Mouse (Mus musculus) right cerebral cortex, postnatal 25 days (tissue): ENCODE results near the gene Slco1c1.
"Not testable (repeated sequence)": the region's sequence is repeated elsewhere in the genome, so short reads cannot be mapped to it uniquely, and the experiment has no call there.

ENCODE experiments used
- DNase-seq: peaks from one replicate; pipeline ENCODE4 v3.0.0; 2022

Gene Slco1c1

DNA sequence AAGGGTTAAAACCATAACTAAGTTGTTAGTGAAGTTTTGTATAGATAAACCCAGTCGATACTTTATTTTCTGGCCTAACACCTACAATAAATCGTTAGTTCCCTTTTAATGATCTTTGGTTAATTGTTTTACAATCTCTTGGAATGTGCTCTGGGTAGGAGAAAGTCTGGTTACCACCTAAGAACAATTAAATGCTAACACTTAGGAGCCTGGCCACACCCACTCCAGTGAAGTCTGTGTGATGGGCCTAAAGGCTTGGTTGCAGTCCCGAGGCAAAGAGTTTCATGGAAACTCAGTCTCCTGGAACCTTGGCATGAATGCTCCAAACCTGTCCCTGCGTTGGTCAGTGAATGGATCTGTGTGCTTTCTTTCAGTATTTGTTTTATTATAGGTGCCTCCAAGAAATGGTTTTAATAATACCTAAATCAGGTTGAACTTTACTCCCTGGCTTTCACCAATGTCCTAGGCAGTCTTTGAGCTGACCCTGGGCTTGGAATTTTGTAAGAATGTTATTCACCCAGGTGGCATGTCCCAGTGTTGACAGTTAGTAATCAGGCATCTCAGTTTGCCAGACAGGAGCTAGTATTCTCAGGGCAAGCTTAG, 66.5 kb downstream of the Slco1c1 start:
- DNase-seq, result not testable (repeated sequence)

DNA sequence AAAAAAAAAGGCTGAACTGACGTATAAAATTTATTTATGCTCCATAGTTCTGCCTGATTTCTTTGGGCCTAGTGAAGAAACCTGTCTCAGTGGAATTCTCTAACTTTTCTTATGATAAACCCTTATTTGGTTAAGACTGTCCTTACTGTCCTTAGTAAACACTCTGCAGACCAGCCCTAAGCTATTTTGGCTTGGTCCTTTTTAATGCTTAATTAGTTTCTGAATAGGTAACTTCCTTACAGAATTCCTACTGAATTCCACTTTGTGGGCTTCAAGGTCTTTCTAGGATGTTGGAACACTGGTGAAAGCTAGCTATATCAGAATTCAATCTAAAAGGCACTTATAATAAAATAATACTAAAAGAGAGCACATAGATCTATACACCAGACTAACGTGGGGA, 71.9 kb downstream of the Slco1c1 start:
- no peak for DNase-seq

DNA sequence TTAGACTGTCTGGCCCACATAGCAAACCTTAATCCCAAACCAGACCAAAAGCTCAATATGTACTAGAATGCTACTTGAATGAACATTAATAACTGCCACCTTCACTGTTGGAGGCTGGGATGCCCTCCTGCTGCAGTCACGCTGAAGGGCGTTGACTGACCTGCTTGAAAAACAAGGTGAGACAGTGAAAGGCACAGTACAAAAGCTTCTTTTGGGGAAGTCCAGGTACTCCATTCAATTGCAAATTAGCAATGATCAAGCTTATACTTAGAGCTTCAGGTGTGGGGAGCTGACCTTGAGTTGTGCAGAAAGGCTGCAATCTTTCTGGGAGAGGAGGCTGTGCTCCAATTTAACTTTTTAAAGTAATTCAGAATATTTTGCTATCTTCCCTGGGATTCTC, 72.9 kb downstream of the Slco1c1 start:
- DNase-seq, result no peak

DNA sequence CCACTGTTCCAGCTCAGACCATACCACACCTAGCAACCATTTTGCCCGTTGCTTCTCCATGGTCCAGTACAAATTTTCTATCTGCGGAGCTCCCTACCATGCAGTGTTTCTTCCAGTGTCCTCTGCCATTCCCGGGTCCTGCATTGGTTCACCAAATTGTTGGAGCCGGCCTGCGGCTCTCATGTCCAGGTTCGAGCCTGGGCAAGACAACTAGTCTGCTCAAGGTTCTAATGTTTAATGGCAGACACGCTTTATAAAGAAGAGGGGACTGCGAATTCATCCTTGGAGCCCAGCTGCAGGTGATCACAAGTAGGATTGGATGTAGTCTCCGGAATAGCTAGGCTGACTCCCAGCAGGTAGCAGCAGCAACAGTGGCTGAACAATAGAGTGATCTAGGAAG, 76.8 kb downstream of the Slco1c1 start:
- no peak for DNase-seq

DNA sequence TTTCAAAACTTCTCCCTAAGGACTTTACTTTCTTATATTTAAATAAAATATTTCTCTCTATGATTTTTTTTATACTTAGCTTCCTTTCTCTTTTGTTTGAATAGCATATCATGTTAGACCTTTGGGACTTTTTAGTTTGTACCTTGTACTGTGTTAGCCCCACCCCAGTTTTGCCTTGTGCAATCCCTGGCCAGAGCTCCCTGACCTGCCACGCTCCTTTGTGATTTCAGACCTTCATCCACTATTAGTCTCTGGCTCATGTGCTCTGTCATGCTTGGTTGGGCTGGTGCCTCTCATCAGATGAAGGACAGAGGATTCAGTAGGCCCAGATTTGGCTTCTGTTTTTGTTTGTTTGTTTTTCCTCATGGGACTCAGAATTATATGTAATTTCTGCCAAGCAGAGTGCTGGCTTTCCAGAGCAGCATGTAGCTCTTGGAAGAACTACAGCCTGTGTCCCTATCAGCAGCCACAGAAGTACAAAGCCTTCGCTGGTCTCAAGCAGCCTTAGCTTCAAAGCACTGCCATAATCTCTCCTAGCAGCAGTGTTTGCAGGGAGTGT, 86.6 kb downstream of the Slco1c1 start:
- no peak for DNase-seq

DNA sequence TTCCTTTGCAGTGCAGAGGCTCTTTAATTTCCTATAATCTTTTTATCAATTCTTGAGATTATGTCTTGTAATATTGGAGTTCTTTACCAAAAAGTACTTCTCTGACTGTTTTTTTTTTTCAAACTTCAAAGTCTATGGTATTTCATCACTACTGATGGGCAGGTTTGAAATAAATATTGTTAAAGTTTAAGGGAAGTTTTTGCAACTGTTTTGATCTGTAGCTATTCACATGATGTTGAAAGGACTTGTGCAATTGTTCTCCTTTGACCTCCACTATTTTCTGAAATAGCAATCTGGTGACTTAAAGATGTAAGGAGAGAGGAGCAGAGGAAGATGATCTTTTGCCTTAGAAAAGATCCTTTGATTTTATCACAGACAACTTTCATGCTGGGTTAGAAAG, 89.8 kb downstream of the Slco1c1 start:
- no peak for DNase-seq

DNA sequence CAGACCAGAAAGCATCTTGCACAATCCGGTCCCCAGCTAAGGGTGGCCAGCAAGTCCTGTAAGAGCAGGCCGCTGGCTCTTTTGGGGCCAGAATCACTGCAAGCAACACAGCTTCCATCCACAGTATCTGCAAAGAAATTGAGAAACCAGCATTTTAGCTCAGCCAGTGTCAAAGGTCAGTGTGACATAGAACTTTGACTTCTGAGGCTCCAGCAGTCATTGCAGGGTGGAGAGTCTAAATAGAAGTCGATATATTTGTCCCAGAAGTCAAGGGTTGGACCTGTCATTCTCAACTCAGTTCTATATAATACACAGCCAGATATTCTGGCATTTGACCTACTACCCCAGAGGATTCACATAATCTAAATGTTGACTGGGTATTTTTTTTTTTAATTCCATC, 91.2 kb downstream of the Slco1c1 start:
- no peak for DNase-seq
